Mouse (Mus musculus): Measurements from ENCODE around the gene Tcea3. TPM values are rescaled to one million over a fixed set of nuclear protein-coding genes. Genes with fewer than 3 reads are reported as not detected.
A peak's percentile ranks its signal among the peaks of the same experiment; 100 is the strongest.

Gene Tcea3
- total RNA-seq (2021), result 100 to 1,000 TPM; 149 to 154 TPM
- long read RNA-seq, experiment 1, transcript Tcea3-201 (11 exons, 1,251 nt), result major isoform, 175 of 222 reads
- long read RNA-seq, experiment 1, partial matches to known transcripts, result 10 of 222 reads
- long read RNA-seq, experiment 1, other reads (novel, unspliced or antisense), result 37 of 222 reads
- long read RNA-seq, experiment 2, transcript Tcea3-201 (11 exons, 1,251 nt), result major isoform, 165 of 229 reads
- long read RNA-seq, experiment 2, partial matches to known transcripts, result 12 of 229 reads
- long read RNA-seq, experiment 2, other reads (novel, unspliced or antisense), result 52 of 229 reads

DNA sequence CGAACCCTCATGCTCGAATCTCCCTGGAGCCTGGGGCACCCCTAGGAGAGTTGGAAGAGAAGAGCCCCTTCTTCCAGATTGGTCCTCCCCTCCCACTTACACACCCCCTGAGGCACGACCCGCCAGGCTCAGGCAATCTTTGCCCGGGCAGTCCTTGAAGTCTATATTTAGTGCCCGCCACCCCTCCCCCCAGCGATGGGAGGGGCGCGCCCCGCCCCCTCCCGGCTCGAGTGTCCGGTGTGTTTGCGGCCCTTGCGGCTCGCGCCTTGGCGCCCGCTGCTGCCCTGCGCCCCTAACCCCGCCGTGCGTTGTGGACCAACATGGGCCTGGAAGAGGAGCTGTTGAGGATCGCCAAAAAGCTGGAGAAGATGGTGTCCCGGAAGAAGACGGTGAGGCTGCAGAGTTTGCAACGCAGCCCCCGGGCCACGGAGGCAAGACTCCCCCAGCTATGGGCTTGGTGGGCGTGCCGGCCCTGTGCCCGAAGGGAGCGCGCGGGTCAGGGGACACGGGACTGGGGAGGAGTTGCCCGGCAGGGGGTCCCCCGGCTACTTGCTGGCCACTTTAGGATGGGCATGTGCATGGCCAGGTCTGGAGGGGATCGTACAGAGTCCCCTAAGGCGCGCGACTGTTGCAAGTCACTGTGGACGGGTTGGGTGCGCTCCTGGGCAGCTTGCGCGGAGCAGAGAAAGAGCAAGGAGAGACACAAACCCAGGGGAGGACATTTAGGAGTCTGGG is at the start of gene Tcea3:
Tcea3 (plus strand) TSS at position 1 of the 735 bp plus-strand sequence.
- DNase-seq (ENCODE audit: low spot score in 2 of 2), result peak in 1 of 2 experiments; percentile 73

DNA sequence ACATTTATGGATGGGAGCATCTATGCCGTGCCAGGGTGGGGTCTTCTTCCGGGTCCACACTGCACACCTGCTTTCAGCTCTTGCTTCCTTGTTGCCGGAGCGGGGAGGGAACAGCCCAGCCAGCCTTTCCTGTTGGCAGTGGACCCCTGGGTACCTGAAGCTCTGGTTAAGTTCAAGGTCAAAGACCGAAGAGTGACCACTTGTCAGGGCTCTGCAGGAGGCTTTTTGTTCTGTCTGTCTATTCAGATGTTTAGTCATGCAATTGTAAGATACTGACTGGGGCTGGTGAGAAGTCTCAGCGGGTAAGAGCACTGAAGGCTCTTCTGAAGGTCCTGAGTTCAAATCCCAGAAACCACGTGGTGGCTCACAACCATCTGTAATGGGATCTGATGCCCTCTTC is 48.7 kb upstream of the Tcea3 start:
- DNase-seq (ENCODE audit: low spot score in 2 of 2), result no peak

DNA sequence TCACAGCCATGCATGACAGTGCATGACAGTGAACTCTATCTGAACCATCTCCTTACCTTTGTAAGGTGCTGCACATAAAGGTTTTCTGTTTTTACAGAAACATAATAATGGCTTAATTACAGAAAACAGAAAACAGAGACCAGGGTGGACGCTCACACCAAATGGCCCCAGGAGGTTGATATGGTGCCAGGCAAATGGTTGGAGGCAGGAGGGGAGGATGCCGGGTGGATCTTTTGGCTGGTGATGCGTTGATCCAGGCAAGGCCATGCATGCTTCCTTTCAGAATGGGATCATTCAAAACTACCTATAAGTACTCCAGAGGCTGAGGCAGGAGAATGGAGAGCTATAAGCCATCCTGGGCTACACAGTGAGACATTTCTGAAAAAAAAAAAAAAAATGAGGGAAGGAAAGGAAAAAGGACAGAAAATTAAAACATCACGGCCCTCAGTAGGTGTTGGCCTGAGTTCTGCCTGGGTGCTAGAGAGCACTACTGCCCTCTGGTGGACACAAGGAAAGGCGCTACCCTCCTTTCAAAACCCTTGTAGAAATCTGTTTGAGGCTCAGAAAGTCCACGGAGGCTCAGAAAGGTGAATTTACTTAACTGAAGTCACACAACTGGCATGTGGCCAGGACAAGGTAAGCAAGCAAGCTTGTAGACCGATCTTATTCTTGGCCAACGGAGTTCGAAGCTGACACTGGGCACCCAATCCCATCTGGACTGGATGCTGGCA is 47.8 kb upstream of the Tcea3 start:
- peak in 1 of 2 experiments; percentile 40 for DNase-seq (ENCODE audit: low spot score in 2 of 2)

DNA sequence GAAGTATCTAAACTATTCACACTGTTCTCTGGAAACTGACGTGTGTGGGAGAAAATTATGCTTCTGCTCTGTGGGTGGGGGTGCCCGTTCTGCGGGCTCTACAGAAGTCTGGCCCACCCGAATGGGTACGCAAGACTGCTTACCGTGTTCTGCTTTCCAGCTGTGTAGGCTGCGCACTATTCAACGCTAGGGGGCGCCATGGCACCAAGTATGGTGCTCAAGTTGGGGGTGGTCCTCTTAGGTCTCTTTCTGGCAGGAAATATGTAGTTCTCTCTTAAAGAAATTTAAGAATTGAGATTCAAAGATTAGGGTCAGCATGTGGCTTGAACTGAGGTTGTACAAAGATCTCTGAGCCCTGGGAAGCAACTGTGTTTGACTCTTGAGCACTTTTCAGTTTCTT is 45.0 kb upstream of the Tcea3 start:
- peak; percentile 78 to 84 for DNase-seq (ENCODE audit: low spot score in 2 of 2)

DNA sequence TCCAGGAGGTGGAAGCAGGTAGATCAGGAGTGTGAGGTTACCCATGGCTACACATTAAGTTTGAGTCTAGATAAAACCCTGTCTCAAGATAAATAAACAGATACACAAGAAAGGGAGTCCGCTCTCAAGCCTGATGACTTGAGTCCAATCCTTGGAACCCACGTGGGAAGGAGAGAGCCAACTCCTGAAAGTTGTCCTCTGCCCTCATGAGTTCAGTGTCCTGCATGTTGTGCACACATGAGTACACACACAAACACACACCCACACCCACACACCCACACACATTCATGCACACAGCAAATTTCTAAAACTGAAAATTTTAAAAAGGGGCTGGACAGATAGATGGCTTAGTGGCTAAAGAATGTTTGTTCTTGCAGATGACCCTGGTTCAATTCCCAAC is 42.8 kb upstream of the Tcea3 start:
- DNase-seq (ENCODE audit: low spot score in 2 of 2), result no peak

DNA sequence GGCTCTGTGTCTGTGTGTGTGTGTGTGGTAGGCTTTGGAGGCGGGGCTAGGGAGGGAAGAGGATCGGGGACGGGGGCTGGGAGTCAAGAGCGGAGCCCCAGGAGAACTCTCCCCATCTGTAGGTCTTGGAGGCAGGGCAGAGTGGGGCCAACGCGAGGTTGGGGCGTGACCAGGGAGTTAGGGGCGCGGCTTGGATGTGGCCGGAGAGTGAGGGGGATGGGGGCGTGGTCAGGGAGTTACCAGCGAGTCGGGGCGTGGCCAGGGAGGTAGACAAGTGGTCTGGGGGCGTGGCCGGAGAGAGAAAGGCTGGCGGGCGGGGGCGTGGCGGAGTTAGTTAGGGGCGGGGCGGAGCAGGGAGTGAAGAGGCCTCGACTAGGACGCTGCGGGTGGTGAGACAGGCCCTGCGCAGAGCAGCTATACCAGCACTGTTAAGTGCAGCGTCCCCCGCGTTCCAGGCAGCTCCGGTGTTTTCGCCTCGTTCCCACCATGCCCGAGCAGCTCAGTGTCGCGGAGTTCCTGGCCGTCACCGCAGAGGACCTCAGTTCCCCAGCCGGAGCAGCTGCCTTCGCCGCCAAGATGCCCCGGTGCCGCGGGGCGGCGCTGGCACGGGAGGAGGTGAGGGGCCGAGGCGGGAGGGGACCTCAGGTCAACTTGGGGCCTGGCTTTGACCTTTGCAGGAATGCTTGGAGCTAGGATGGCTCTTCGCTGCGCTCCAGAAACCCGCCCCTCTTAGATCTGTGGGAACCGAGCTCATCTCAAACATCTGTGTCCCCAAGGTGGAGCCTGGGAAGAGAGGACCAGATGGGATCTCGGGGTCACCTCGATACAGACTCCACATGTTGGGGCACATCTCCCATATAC is 41.3 kb upstream of the Tcea3 start, which contains the start of gene Asap3:
Asap3 (plus strand) TSS at position 333 of the 861 bp plus-strand sequence.
- peak; percentile 97 to 99 for DNase-seq (ENCODE audit: low spot score in 2 of 2)

DNA sequence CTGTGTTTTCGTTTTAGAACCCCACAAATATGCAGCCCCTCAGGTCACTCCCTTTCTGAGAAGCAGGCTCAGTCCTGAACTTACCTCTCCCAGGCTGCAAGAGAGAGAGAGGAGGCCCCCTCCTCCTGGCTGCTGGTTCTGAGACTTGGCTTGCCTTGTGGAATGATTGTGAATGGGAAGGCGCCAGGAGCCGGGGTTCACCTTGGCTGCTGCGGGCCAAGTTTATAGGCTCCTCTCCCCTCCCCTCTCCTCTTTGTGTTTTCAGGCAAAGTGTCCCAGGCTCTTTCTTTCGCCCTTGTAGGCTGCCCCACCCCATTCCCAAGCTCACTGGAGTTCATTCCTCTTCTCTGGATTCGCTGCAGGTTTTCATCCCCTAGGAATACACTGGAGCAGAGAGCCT is 40.6 kb upstream of the Tcea3 start:
- no peak for DNase-seq (ENCODE audit: low spot score in 2 of 2)

DNA sequence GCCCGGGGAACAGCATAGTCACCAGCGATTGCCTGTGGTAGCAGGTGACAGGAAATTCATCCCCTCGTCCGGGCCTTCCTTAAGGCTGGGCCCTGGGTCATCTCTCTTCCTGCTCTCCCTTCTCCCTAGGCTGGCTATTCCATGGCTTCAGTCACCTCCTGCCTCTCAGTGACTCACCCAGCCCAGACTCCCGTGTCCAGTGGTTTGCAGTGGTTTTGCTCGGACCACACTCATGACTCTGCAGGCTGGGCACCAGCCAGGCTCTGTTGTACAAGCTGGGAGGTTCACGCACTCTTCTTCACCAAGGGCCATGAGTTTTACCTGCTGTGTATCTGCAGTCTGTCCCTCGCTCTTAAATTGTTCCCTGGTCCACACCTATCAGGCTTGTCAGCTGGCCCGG is 36.6 kb upstream of the Tcea3 start:
- no peak for DNase-seq (ENCODE audit: low spot score in 2 of 2)

DNA sequence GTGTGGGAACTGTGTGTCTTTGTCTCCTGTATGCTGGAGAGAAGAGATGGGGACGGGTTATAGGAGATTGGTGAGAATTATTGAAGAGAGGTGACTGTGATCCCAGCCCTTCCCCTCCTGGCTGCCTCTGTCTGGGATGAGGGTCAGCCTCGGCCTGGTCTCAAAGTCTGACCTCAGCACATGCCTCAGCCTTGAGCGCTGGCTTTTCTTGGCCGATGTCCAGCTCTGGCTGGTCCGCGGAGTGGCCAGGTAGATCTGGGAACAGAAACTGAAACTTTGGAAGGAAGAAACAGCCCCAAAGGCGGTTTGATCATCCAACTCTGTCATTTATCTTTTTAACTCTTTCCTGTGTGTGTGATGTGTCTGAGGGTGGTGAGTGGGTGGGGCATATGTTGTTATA is 33.9 kb upstream of the Tcea3 start:
- peak in 1 of 2 experiments; percentile 41 for DNase-seq (ENCODE audit: low spot score in 2 of 2)

DNA sequence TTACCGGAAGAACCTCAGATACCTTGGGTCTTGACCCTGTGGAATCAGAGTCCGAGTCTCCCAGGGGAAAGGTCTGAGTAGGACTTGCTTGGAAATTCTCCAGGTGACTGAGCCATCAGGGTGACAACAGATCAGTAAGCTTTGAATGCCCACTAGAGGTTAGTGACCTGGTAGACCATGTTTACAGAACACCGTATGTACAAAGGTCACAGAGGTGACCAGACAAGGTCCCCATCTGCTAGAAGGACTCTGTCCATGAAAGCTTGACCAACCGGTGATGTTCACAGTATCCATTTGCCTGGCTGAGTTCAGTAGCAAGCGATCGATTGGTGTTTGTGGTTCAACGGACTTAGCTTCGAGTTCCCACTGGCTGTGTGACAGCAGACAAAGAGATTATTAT is 32.7 kb upstream of the Tcea3 start:
- DNase-seq (ENCODE audit: low spot score in 2 of 2), result no peak

DNA sequence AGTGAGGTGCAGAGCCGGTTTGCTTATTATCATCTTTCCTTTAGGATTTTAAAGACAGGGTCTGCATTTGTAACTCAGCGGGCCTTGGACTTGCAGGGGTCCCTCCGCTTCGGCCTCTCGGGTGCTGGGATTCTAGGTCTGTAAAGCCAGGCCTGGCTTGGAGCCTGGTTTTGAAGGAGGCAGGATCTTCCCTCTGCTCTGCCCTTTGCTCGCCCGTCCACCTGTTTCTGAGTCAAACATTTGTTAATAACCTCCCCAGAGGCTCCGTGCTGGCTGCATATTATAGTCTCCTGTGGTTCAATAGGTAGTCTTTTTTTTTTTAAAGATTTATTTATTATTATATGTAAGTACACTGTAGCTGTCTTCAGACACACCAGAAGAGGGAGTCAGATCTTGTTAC is 32.0 kb upstream of the Tcea3 start:
- DNase-seq (ENCODE audit: low spot score in 2 of 2), result no peak

DNA sequence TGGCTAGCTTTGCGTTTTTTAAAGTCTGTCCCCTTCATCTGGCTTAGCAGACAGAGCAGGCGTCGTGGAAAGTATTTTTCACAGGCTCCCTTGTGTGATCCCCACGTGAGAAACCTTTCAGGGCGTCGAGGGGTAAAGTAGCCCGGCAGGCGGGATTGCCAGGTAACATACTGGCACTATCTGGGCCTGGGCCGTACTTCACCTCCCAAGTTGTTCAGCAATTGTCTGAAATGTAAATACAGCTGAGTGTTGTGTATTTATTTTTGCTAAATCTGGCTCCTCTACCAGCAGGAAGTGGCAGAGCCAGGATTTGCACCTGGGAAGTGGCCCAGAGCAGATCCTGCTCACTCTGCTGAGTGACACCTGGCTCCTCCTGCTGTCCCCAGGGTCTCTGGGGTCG is 30.5 kb upstream of the Tcea3 start:
- no peak for DNase-seq (ENCODE audit: low spot score in 2 of 2)

DNA sequence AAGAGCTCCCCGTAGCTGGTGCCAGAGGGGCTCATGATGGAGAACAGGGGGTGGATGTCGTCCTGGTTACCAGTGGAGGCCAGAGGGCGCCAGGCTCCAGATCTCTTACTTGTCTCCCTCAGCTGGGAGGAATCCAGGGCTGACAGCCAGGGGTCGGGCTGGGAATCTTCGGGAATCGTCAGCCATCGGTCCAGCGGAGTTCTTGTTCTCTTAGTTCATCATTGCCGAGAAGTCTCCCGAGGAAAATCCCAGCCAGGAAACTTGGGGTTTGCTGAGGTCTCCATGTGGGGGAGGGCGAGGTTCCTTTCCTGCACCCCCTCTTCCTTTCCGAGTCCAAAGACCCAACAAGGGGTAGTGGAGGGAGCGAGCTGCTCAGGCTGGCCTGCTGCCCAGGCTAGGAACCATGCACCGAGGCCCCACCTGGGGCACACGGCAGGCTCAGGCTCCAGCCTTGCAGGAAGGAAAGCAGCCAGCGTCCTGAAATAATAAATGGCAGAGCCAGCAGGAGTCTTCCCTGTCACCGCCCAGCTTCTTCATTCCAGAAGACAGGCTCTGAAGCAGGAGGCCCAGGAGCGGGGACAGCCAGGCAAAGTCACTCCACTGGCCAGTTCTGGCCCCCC is 28.8 kb upstream of the Tcea3 start:
- DNase-seq (ENCODE audit: low spot score in 2 of 2), result peak; percentile 86 to 94

DNA sequence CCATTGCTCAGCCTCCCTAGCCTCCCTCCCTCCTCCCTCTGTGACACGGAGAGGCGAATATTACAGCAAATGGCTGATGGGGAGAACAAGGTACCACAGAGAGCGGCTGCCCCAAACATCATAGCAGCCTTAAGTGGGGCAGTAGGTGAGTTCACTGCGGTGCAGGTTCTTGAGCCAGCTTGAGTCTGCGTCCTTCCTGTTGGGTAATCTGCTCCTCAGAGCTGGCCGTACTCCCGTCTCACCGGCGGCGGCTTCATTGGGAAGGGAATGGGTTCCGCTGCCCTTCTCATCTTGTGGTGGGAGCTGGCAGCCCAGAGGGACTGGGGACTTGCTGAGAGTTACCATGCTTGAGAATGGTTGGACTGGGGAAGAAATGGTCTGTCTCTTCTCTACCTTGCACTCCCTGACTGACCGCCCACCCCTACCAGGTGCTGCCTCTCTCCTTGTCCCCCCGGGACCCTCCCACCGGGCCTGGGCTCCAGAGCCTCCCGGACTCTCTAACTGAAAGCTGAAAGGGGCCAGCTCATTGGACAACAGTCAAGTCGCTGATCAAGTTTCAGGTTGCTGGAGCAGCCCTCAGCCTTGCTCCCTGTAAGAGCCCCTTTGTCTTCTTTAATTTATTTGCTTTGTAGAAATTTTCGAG is 27.3 kb upstream of the Tcea3 start:
- DNase-seq (ENCODE audit: low spot score in 2 of 2), result no peak

DNA sequence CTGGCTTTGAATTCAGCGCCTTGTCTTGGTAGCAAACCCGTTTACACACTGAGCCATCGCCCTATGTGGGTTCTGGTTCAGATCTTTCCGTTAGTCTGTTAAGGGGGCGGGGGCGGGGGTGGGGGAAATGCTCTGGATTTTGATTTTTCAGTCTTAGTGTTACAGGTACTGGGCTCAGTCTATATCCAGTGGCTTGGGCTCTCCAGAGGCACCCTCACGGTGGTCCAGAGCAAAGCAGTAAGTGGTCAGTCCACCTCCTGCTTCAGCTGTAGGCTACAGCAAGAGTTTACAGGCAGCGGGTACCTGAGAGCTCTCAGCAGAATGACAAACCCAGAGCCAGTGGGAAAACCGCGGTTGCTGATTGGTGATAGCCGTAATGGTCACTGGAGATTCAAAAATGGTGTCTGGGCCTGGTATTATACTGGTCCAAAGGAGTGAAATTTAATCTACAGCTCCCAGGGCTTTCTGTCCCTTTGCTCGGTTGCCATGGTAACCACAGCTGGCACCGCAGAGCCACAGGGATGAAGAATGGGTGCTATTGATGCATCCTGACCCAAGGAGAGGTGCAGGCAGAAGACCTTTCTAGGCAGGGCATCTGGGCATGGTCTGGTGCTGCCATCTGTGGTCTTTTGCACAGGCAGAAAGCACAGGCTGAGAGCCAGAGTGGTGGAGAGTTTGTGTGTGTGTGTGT is 23.8 kb upstream of the Tcea3 start:
- DNase-seq (ENCODE audit: low spot score in 2 of 2), result no peak

DNA sequence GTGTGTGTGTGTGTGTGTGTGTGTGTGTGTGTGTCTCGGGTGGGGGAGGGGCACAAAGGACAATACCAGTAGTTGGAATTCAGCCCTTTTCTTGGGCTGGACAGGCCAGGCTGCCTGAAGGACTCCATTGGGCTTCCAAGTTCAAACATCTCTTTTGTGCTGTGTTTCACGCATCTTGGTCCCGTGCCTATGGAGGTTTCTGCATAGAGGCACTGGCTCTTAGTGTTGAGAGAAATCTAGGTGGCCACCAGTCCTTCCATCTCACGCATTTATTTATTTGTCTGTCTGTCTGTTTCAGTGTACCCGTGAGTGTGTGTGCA is 23.3 kb upstream of the Tcea3 start:
- no peak for DNase-seq (ENCODE audit: low spot score in 2 of 2)

DNA sequence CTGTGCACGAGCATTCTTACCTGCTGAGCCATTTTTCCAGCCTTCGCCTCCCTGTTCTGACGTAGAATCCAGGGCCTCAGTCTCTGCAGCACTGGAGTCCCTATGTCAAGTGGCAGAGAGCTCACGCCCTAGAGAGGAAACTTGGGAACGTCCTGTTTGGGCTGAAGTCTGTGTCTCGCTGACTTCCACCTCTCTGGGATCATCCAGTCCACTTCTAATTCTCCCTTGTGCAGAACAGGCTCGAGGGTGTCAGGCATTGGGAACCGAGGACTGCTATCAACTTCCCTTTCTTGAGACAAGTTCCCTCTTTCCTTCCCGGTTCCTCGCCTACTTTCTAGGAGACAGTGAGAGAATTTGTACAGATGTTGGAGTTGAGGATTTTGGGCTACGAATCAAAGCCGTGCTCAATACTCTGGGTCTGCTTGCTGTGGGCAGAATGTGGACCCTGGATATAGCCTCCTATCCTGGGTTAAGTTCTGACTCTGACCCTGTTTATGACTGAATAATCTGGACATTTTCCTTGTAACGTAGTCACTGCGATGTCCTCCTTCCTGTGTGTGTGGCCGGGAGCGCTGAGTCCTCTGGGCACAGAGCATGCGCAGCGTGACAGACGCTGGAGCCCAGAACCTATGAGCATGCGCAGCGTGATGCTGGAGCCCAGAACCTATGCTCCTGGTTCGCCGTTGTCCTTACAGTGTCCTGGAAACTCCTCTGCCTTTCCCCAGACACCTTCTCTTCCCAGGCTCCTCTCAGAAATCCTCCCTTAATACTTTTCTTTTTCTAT is 22.7 kb upstream of the Tcea3 start:
- no peak for DNase-seq (ENCODE audit: low spot score in 2 of 2)

DNA sequence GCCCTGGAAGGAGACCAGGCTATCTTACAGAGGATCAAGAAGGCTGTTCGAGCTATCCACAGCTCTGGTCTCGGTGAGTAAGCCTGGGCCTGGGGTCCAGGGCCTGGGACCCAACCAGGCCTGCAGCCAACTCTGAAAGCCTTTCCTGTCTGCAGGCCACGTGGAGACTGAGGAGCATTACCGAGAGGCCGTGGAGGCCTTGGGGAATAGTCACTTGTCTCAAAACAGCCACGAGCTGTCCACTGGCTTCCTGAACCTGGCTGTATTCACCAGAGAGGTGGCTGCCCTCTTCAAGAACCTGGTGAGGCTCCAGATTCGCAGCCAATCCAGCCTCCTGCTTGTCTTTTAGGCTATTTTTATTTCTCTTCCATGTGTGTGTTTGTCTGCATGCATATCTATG is 20.1 kb upstream of the Tcea3 start:
- no peak for DNase-seq (ENCODE audit: low spot score in 2 of 2)

DNA sequence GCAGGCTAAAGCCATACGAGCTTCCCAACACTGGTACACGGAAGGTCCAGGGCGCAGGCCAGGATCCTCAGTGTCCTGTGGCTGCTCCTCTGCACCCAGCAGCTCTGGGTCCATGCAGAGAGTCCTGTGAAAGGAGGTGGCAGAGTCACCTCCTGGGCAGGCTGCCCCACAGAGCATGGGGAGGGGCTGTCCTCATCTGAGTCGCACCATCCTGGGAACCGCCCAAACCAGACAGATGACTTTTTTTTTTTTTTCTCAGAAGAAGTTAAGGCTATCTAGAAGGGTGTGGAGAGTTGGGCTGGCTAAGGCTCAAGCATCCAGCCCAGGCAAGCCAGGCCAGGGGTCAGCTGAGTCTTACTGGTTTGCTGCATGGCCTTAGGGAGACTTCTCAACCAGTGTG is 18.9 kb upstream of the Tcea3 start:
- no peak for DNase-seq (ENCODE audit: low spot score in 2 of 2)
